Mouse (Mus musculus) embryonic facial prominence, embryonic 11.5 days (tissue): Measurements from ENCODE around the gene Trappc2l. TPM values are rescaled to one million over a fixed set of nuclear protein-coding genes. Genes with fewer than 3 reads are reported as not detected.

Experiments used
- ATAC-seq: fragments of 200-750 bp; cut with Nextera tagmentation; replicated peaks from 2 replicates; pipeline ENCODE4 v1.8.0; 2017; ENCODE audit warnings: low read depth; ENCODE audit not compliant: insufficient number of reproducible peaks, low FRiP score, low TSS enrichment
- DNase-seq: peaks from one replicate; pipeline ENCODE4 v3.0.0-alpha.2; 2015; ENCODE audit warnings: low spot score
- H3K27ac ChIP-seq: fragments of 300-500 bp; sonication (generic); replicated peaks from 2 replicates; pipeline ENCODE4 v1.5.1; 2014; ENCODE audit warnings: mild to moderate bottlenecking, low read depth, low read length, control low read depth
- H3K27me3 ChIP-seq: fragments of 300-500 bp; sonication (generic); 2 replicates; pipeline ENCODE4 v1.6.1; 2014; ENCODE audit warnings: mild to moderate bottlenecking, low read length, moderate library complexity, mixed read lengths; ENCODE audit not compliant: control insufficient read depth, insufficient read depth
- H3K36me3 ChIP-seq: fragments of 300-500 bp; sonication (generic); replicated peaks from 2 replicates; pipeline ENCODE4 v1.6.1; 2014; ENCODE audit warnings: low read depth, mild to moderate bottlenecking, low read length, moderate library complexity, mixed read lengths; ENCODE audit not compliant: control insufficient read depth, insufficient read depth
- H3K4me1 ChIP-seq: fragments of 300-500 bp; sonication (generic); 2 replicates; pipeline ENCODE4 v1.6.1; 2014; ENCODE audit warnings: low read length, mixed read lengths; ENCODE audit not compliant: control insufficient read depth, insufficient read depth
- H3K4me2 ChIP-seq: fragments of 300-500 bp; sonication (generic); 2 replicates; pipeline ENCODE4 v1.6.1; 2014; ENCODE audit warnings: low read depth, mild to moderate bottlenecking, control low read depth, low read length, moderate library complexity
- H3K4me3 ChIP-seq: fragments of 300-500 bp; sonication (generic); 2 replicates; pipeline ENCODE4 v1.5.1; 2014; ENCODE audit warnings: low read depth, low read length, control low read depth
- H3K9ac ChIP-seq: fragments of 300-500 bp; sonication (generic); replicated peaks from 2 replicates; pipeline ENCODE4 v1.6.1; 2014; ENCODE audit warnings: mild to moderate bottlenecking, control low read depth, low read length
- H3K9me3 ChIP-seq: fragments of 300-500 bp; sonication (generic); replicated peaks from 2 replicates; pipeline ENCODE4 v1.6.1; 2016; ENCODE audit warnings: mild to moderate bottlenecking, low read length, inconsistent platforms, mixed read lengths; ENCODE audit not compliant: control insufficient read depth
- WGBS: fragments of 180-500 bp; shearing (Covaris S2); extraction: QIAGEN DNeasy Blood & Tissue Kit; methylation state at CpG from one replicate; pipeline ENCODE4 v1.1.7; 2014; 5-methylcytosine and 5-hydroxymethylcytosine counted together
- microRNA-seq: library from miRNA; unstranded; fragments of <30 nt; microRNA quantifications from one replicate; pipeline ENCODE4, GENCODE M21; 2016; ENCODE audit warnings: borderline number of aligned reads
- polyA plus RNA-seq: library from polyadenylated mRNA; unstranded; fragments of >200 nt; fragmentation: Nextera tagmentation; extraction: Ambion mirVana; gene quantifications from 2 replicates; pipeline ENCODE4 v1.2.1, GENCODE M21; 2014

Trappc2l gene
- polyA plus RNA-seq, 1 experiment from 2014 or later = 38.1 TPM

DNA sequence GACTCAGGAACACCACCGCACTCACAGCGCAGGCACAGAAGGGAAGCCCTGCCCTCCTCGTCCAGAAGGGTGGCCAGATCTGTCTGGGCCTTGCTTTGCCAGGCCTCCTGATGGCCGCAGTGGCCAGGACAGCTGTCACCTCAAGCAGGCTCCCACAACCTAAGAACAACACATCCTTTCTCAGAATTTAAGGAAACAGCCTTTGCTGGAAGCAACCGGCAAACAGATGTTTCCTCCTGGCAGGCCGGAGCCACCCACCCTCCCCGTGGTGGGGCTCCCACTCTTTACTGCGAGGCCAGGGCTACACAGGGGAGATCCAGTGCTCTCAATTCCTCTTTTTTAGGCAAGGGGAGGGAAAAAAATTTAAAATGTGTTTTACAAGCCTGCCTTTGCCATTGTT lies 53.8 kb downstream of the Trappc2l start:
- Histone ChIP-seq H3K36me3 (no peaks in the 10 kb centered on the region), H3K27me3 (peaks cover 2% of the 10 kb centered on the region; the same call in 1 of the 2 replicates), H3K4me1 (peaks cover 25% of the 10 kb centered on the region), H3K27ac (peak overlapping the region; percentile 59; the same call in 1 of the 2 replicates), H3K9me3 (no peaks in the 10 kb centered on the region), H3K9ac (peak overlapping the region; percentile 32; the same call in 1 of the 2 replicates), H3K4me3 (no peak overlapping the region), H3K4me2 (no peak overlapping the region)
- WGBS = 30% methylated on average over 8 of the region's 8 CpGs
- ATAC-seq (no peak), DNase-seq (peak; percentile 61)

DNA sequence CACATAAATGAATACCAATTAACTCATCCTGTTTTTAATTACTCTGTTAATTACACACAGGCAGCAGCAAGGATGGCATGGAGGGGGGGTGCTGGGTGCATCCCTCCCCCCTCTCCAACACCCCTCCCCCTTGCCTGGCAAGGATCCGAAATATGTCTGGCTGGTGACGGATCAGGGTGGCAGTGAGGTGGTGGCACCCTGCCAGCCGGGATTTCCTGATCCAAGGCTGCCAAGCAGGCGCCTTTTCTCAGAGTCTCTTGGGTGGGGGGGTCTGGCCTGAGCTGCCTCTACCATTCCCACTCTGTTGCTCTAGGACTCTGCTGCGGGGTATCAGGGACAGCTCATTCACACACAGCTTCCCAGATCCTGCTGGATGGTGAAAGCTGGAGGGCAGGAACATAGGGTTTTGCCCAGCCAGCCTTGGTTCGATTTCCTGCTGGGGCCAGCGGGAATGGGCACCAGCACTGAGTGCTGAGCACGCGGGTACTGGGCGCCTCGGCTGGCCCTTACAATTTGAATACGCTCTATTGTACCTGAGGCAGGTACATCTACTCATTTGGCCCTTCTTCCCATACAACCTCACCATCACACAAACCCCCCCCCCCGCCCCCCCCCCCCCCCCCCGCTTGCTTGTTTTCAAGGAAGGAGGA lies 54.4 kb downstream of the Trappc2l start:
- H3K27me3 ChIP-seq = peaks cover 5% of the 10 kb centered on the region; the same call in 1 of the 2 replicates
- no peak overlapping the region for H3K27ac ChIP-seq
- 62% methylated on average over 12 of the region's 14 CpGs for WGBS
- no peak overlapping the region for H3K4me2 ChIP-seq
- no peak overlapping the region for H3K4me3 ChIP-seq
- H3K9ac ChIP-seq = no peak overlapping the region
- peaks cover 25% of the 10 kb centered on the region for H3K4me1 ChIP-seq
- DNase-seq (no peak), ATAC-seq (no peak)
- H3K9me3 ChIP-seq = no peaks in the 10 kb centered on the region
- no peaks in the 10 kb centered on the region for H3K36me3 ChIP-seq

Small RNA genes lying within 50 kb of the gene (microRNA-seq; reads per million reads assigned to microRNA genes)
- gene Mir6396 = not detected

Other genes with a start within 250 kb of the Trappc2l start
- 39.3 and 40.1 TPM in 2 replicates for gene Zc3h18, start 235.0 kb upstream of the Trappc2l start, polyA plus RNA-seq
- gene Il17c, start 189.6 kb upstream of the Trappc2l start, polyA plus RNA-seq = not detected in 2 replicates
- 62.2 and 63.5 TPM in 2 replicates for gene Cyba, start 178.7 kb upstream of the Trappc2l start, polyA plus RNA-seq
- gene Mvd, start 168.2 kb upstream of the Trappc2l start, polyA plus RNA-seq = 41.0 and 42.2 TPM in 2 replicates
- gene Snai3, start 150.9 kb upstream of the Trappc2l start, polyA plus RNA-seq = 0.17 and 0.34 TPM in 2 replicates
- gene Rnf166, start 135.6 kb upstream of the Trappc2l start, polyA plus RNA-seq = 26.6 and 27.4 TPM in 2 replicates
- 66.8 and 75.5 TPM in 2 replicates for gene Ctu2, start 135.5 kb upstream of the Trappc2l start, polyA plus RNA-seq
- gene Piezo1, start 60.3 kb upstream of the Trappc2l start, polyA plus RNA-seq = 3.4 and 5.9 TPM in 2 replicates
- gene Cdt1, start 43.6 kb upstream of the Trappc2l start, polyA plus RNA-seq = 31.6 and 32.1 TPM in 2 replicates
- 246 and 268 TPM in 2 replicates for gene Aprt, start 34.7 kb upstream of the Trappc2l start, polyA plus RNA-seq
- gene Galns, start 177 bp upstream of the Trappc2l start, polyA plus RNA-seq = 4.3 and 6.6 TPM in 2 replicates
- gene Pabpn1l, start 11.1 kb downstream of the Trappc2l start, polyA plus RNA-seq = not detected in 2 replicates
- gene Cbfa2t3, start 87.5 kb downstream of the Trappc2l start, polyA plus RNA-seq = 1.9 and 2.1 TPM in 2 replicates
- gene Acsf3, start 163.8 kb downstream of the Trappc2l start, polyA plus RNA-seq = 14.2 and 14.6 TPM in 2 replicates
- gene Cdh15, start 236.3 kb downstream of the Trappc2l start, polyA plus RNA-seq = 3.0 and 3.4 TPM in 2 replicates